Mouse (Mus musculus): ENCODE data around the gene Vav3. TPM values are rescaled to one million over a fixed set of nuclear protein-coding genes. Genes with fewer than 3 reads are reported as not detected.

Vav3 gene
- polyA plus RNA-seq, 1 experiment from 2014 or later = 17.4 TPM

GRCm38 (mm10) chr3:109311875-109312274 is 28.6 kb upstream of the Vav3 start:
- WGBS = 61% methylated on average over 3 of the region's 3 CpGs
- no peak for DNase-seq (ENCODE audit: low spot score)
- H3K36me3 ChIP-seq (ENCODE audit: control insufficient read depth, insufficient read depth, low read length) = no peaks in the 10 kb centered on the region
- no peak overlapping the region for H3K4me2 ChIP-seq (ENCODE audit: low read depth)
- H3K4me1 ChIP-seq (ENCODE audit: control insufficient read depth, insufficient read depth, low read length) = no peaks in the 10 kb centered on the region
- H3K9me3 ChIP-seq (ENCODE audit: control insufficient read depth, low read length) = no peaks in the 10 kb centered on the region
- ATAC-seq (ENCODE audit: insufficient read depth, low FRiP score, low TSS enrichment) = no peak
- no peak overlapping the region for H3K4me3 ChIP-seq (ENCODE audit: low read depth, low read length)
- H3K9ac ChIP-seq (ENCODE audit: low read length) = no peak overlapping the region
- no peaks in the 10 kb centered on the region for H3K27me3 ChIP-seq (ENCODE audit: control insufficient read depth, insufficient read depth, low read length)
- H3K27ac ChIP-seq (ENCODE audit: low read depth, low read length) = no peak overlapping the region

- no peak overlapping the region for H3K4me2 ChIP-seq (ENCODE audit: low read depth)
- ATAC-seq (ENCODE audit: insufficient read depth, low FRiP score, low TSS enrichment) = no peak
Observed at GRCm38 (mm10) chr3:109313501-109313900, 27.0 kb upstream of the Vav3 start.

GRCm38 (mm10) chr3:109322225-109322624 is 18.2 kb upstream of the Vav3 start:
- Histone ChIP-seq H3K9me3 (ENCODE audit: control insufficient read depth, low read length) (no peaks in the 10 kb centered on the region), H3K4me2 (ENCODE audit: low read depth) (no peak overlapping the region), H3K9ac (ENCODE audit: low read length) (no peak overlapping the region), H3K4me3 (ENCODE audit: low read depth, low read length) (no peak overlapping the region), H3K27ac (ENCODE audit: low read depth, low read length) (no peak overlapping the region), H3K36me3 (ENCODE audit: control insufficient read depth, insufficient read depth, low read length) (no peaks in the 10 kb centered on the region), H3K4me1 (ENCODE audit: control insufficient read depth, insufficient read depth, low read length) (no peaks in the 10 kb centered on the region), H3K27me3 (ENCODE audit: control insufficient read depth, insufficient read depth, low read length) (no peaks in the 10 kb centered on the region)
- DNase-seq (ENCODE audit: low spot score) (no peak), ATAC-seq (ENCODE audit: insufficient read depth, low FRiP score, low TSS enrichment) (no peak)

More at GRCm38 (mm10) chr3:109313501-109313900, 27.0 kb upstream of the Vav3 start:
- Histone ChIP-seq H3K4me1 (ENCODE audit: control insufficient read depth, insufficient read depth, low read length) (no peaks in the 10 kb centered on the region), H3K4me3 (ENCODE audit: low read depth, low read length) (no peak overlapping the region), H3K27ac (ENCODE audit: low read depth, low read length) (no peak overlapping the region), H3K9me3 (ENCODE audit: control insufficient read depth, low read length) (no peaks in the 10 kb centered on the region), H3K27me3 (ENCODE audit: control insufficient read depth, insufficient read depth, low read length) (no peaks in the 10 kb centered on the region), H3K36me3 (ENCODE audit: control insufficient read depth, insufficient read depth, low read length) (no peaks in the 10 kb centered on the region), H3K9ac (ENCODE audit: low read length) (no peak overlapping the region)
- DNase-seq (ENCODE audit: low spot score) = no peak
- WGBS = 49% methylated on average over 2 of the region's 2 CpGs

- no peak overlapping the region for H3K4me2 ChIP-seq (ENCODE audit: low read depth)
- H3K9me3 ChIP-seq (ENCODE audit: control insufficient read depth, low read length) = no peaks in the 10 kb centered on the region
- H3K4me3 ChIP-seq (ENCODE audit: low read depth, low read length) = no peak overlapping the region
- no peak overlapping the region for H3K27ac ChIP-seq (ENCODE audit: low read depth, low read length)
- H3K9ac ChIP-seq (ENCODE audit: low read length) = no peak overlapping the region
- ATAC-seq (ENCODE audit: insufficient read depth, low FRiP score, low TSS enrichment) (no peak), DNase-seq (ENCODE audit: low spot score) (no peak)
- H3K27me3 ChIP-seq (ENCODE audit: control insufficient read depth, insufficient read depth, low read length) = no peaks in the 10 kb centered on the region
- no peaks in the 10 kb centered on the region for H3K36me3 ChIP-seq (ENCODE audit: control insufficient read depth, insufficient read depth, low read length)
- WGBS = 72% methylated on average over 7 of the region's 7 CpGs
- H3K4me1 ChIP-seq (ENCODE audit: control insufficient read depth, insufficient read depth, low read length) = no peaks in the 10 kb centered on the region
Observed at GRCm38 (mm10) chr3:109323447-109324300, 16.8 kb upstream of the Vav3 start.

- Histone ChIP-seq H3K4me2 (ENCODE audit: low read depth) (no peak overlapping the region), H3K27me3 (ENCODE audit: control insufficient read depth, insufficient read depth, low read length) (no peaks in the 10 kb centered on the region), H3K4me3 (ENCODE audit: low read depth, low read length) (no peak overlapping the region), H3K27ac (ENCODE audit: low read depth, low read length) (no peak overlapping the region), H3K36me3 (ENCODE audit: control insufficient read depth, insufficient read depth, low read length) (no peaks in the 10 kb centered on the region), H3K9me3 (ENCODE audit: control insufficient read depth, low read length) (no peaks in the 10 kb centered on the region), H3K9ac (ENCODE audit: low read length) (no peak overlapping the region), H3K4me1 (ENCODE audit: control insufficient read depth, insufficient read depth, low read length) (no peaks in the 10 kb centered on the region)
- 79% methylated on average over 3 of the region's 3 CpGs for WGBS
- no peak for ATAC-seq (ENCODE audit: insufficient read depth, low FRiP score, low TSS enrichment)
- DNase-seq (ENCODE audit: low spot score) = no peak
Observed at GRCm38 (mm10) chr3:109327128-109327527, 13.3 kb upstream of the Vav3 start.

GRCm38 (mm10) chr3:109332755-109333154 is 7.7 kb upstream of the Vav3 start:
- ATAC-seq (ENCODE audit: insufficient read depth, low FRiP score, low TSS enrichment) (no peak), DNase-seq (ENCODE audit: low spot score) (no peak)
- no peak overlapping the region for H3K27ac ChIP-seq (ENCODE audit: low read depth, low read length)
- no peaks in the 10 kb centered on the region for H3K27me3 ChIP-seq (ENCODE audit: control insufficient read depth, insufficient read depth, low read length)
- WGBS = 62% methylated on average over 5 of the region's 5 CpGs
- no peaks in the 10 kb centered on the region for H3K36me3 ChIP-seq (ENCODE audit: control insufficient read depth, insufficient read depth, low read length)
- no peak overlapping the region for H3K4me3 ChIP-seq (ENCODE audit: low read depth, low read length)
- H3K4me1 ChIP-seq (ENCODE audit: control insufficient read depth, insufficient read depth, low read length) = no peaks in the 10 kb centered on the region
- H3K9ac ChIP-seq (ENCODE audit: low read length) = no peak overlapping the region
- no peaks in the 10 kb centered on the region for H3K9me3 ChIP-seq (ENCODE audit: control insufficient read depth, low read length)
- no peak overlapping the region for H3K4me2 ChIP-seq (ENCODE audit: low read depth)

GRCm38 (mm10) chr3:109335470-109335869 is 5.0 kb upstream of the Vav3 start:
- H3K4me1 ChIP-seq (ENCODE audit: control insufficient read depth, insufficient read depth, low read length) = no peaks in the 10 kb centered on the region
- no peak for ATAC-seq (ENCODE audit: insufficient read depth, low FRiP score, low TSS enrichment)
- H3K4me3 ChIP-seq (ENCODE audit: low read depth, low read length) = no peak overlapping the region
- no peak for DNase-seq (ENCODE audit: low spot score)
- WGBS = 93% methylated on average over 1 of the region's 1 CpGs
- H3K9me3 ChIP-seq (ENCODE audit: control insufficient read depth, low read length) = no peaks in the 10 kb centered on the region
- no peak overlapping the region for H3K27ac ChIP-seq (ENCODE audit: low read depth, low read length)
- no peaks in the 10 kb centered on the region for H3K36me3 ChIP-seq (ENCODE audit: control insufficient read depth, insufficient read depth, low read length)
- no peaks in the 10 kb centered on the region for H3K27me3 ChIP-seq (ENCODE audit: control insufficient read depth, insufficient read depth, low read length)
- H3K9ac ChIP-seq (ENCODE audit: low read length) = no peak overlapping the region
- H3K4me2 ChIP-seq (ENCODE audit: low read depth) = no peak overlapping the region

GRCm38 (mm10) chr3:109339290-109339689 is 1.2 kb upstream of the Vav3 start:
- ATAC-seq (ENCODE audit: insufficient read depth, low FRiP score, low TSS enrichment) = no peak
- H3K9ac ChIP-seq (ENCODE audit: low read length) = no peak overlapping the region
- H3K27ac ChIP-seq (ENCODE audit: low read depth, low read length) = no peak overlapping the region
- H3K9me3 ChIP-seq (ENCODE audit: control insufficient read depth, low read length) = no peaks in the 10 kb centered on the region
- no peak for DNase-seq (ENCODE audit: low spot score)
- H3K36me3 ChIP-seq (ENCODE audit: control insufficient read depth, insufficient read depth, low read length) = no peaks in the 10 kb centered on the region
- no peak overlapping the region for H3K4me2 ChIP-seq (ENCODE audit: low read depth)
- H3K27me3 ChIP-seq (ENCODE audit: control insufficient read depth, insufficient read depth, low read length) = no peaks in the 10 kb centered on the region
- no peak overlapping the region for H3K4me3 ChIP-seq (ENCODE audit: low read depth, low read length)
- 67% methylated on average over 9 of the region's 9 CpGs for WGBS
- H3K4me1 ChIP-seq (ENCODE audit: control insufficient read depth, insufficient read depth, low read length) = no peaks in the 10 kb centered on the region

- Histone ChIP-seq H3K9ac (ENCODE audit: low read length) (peak overlapping the region; percentile 79), H3K36me3 (ENCODE audit: control insufficient read depth, insufficient read depth, low read length) (no peaks in the 10 kb centered on the region), H3K4me3 (ENCODE audit: low read depth, low read length) (peak overlapping the region; percentile 76), H3K4me1 (ENCODE audit: control insufficient read depth, insufficient read depth, low read length) (no peaks in the 10 kb centered on the region), H3K27ac (ENCODE audit: low read depth, low read length) (peak overlapping the region; percentile 90), H3K9me3 (ENCODE audit: control insufficient read depth, low read length) (no peaks in the 10 kb centered on the region), H3K4me2 (ENCODE audit: low read depth) (peak overlapping the region; percentile 70), H3K27me3 (ENCODE audit: control insufficient read depth, insufficient read depth, low read length) (no peaks in the 10 kb centered on the region)
- DNase-seq (ENCODE audit: low spot score) (peak; percentile 68), ATAC-seq (ENCODE audit: insufficient read depth, low FRiP score, low TSS enrichment) (no peak; the same call in none of the 2 replicates)
- 0% methylated on average over 9 of the region's 9 CpGs for WGBS
Observed at GRCm38 (mm10) chr3:109339941-109340273, 546 bp upstream of the Vav3 start.

All from neural tube, embryonic 11.5 days (tissue).